Mouse (Mus musculus) erythroblast, embryonic 14.5 days (primary cell): ENCODE measurements around the gene Large1. TPM values are rescaled to one million over a fixed set of nuclear protein-coding genes. Genes with fewer than 3 reads are reported as not detected.
"Not testable (repeated sequence)": the region's sequence is repeated elsewhere in the genome, so short reads cannot be mapped to it uniquely, and the experiment has no call there.

Source experiments
- H3K27me3 ChIP-seq: 2 replicates; pipeline ENCODE4 v1.6.1; 2012; ENCODE audit warnings: inconsistent platforms; ENCODE audit not compliant: control insufficient read depth
- H3K36me3 ChIP-seq: 2 replicates; pipeline ENCODE4 v1.6.1; 2012; ENCODE audit warnings: mild to moderate bottlenecking, inconsistent platforms; ENCODE audit not compliant: control insufficient read depth
- H3K4me1 ChIP-seq: 2 replicates; pipeline ENCODE4 v1.6.1; 2012; ENCODE audit warnings: inconsistent platforms; ENCODE audit not compliant: control insufficient read depth
- H3K4me3 ChIP-seq: replicated peaks from 2 replicates; pipeline ENCODE3; 2012; ENCODE audit warnings: moderate library complexity, mild to moderate bottlenecking, inconsistent platforms
- H3K9me3 ChIP-seq: 2 replicates; pipeline ENCODE4 v1.6.1; 2012; ENCODE audit warnings: low read length, inconsistent platforms, mixed read lengths; ENCODE audit not compliant: control insufficient read depth
- GATA1 ChIP-seq: IDR thresholded peaks from 2 replicates; pipeline ENCODE4 v1.6.1; 2012; ENCODE audit warnings: low read length, inconsistent platforms, mixed read lengths
- TAL1 ChIP-seq: IDR thresholded peaks from 3 replicates; pipeline ENCODE4 v1.6.1; 2012; ENCODE audit warnings: low read length, inconsistent platforms, mixed read lengths
- polyA plus RNA-seq: library from polyadenylated mRNA; stranded (reverse); fragments of >175 nt; gene quantifications from 2 replicates; pipeline ENCODE4 v1.2.3, GENCODE M21; 2012

The Large1 gene
- polyA plus RNA-seq, 1 experiment: not detected

DNA sequence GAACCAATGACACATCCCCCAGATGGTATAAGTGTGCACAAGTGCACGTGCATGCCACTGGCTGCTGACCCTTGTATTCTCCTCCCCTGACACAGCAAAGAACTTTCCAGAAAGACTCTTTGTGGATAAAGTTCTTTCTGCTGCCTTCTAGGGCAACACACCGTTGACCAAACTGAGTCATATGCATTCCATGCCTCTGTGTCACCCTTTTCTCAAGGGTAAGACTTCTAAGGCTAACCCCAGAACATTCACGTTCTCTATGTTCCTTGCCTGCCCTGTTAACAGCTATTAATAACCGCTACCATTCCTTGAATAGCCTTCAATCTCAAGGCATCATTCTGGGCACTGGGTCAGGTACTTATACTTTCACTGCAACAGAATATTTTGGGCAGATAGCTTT, 77.3 kb downstream of the Large1 start:
- H3K27me3 ChIP-seq: no peaks in the 10 kb centered on the region
- peaks cover 4% of the 10 kb centered on the region; the same call in 1 of the 2 replicates for H3K9me3 ChIP-seq
- no peak overlapping the region for H3K4me3 ChIP-seq
- H3K36me3 ChIP-seq: no peaks in the 10 kb centered on the region
- no peaks in the 10 kb centered on the region for H3K4me1 ChIP-seq
- TF ChIP-seq GATA1 (no peak), TAL1 (no peak)

DNA sequence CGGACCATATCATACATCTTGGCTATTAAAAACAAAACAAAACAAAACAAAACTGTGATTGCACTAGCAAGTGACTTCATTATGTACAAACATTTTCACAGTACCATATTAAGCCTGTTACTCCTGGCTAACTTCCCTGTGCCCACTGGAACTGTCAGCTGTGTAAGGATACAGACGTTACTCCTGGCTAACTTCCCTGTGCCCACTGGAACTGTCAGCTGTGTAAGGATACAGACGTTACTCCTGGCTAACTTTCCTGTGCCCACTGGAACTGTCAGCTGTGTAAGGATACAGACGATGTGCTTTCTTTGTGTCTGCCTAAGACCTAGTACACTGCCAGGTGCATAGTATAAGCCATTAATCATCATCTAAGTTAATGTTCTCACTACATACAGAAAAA, 77.9 kb downstream of the Large1 start:
- H3K27me3 ChIP-seq, H3K36me3 ChIP-seq, H3K4me3 ChIP-seq, H3K9me3 ChIP-seq, H3K4me1 ChIP-seq: not testable (repeated sequence)

DNA sequence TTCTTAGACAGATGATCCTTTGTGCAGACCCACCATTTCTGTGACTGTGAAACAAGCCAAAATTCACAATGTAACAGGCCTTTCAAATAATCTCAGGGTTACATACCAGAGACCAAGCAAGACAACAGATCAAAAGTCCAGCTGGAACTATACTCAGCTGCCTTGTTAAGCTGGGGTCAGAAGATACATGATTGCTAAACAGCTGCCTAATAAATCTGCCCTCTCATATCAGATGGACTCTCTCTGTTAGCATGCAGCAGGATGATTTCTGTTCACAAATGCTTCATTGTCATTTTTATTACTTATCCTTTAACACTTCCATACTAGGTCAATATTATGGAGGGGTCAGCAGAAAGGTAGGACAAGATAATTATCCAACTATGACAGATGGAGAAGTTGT, 80.2 kb downstream of the Large1 start:
- H3K4me3 ChIP-seq: no peak overlapping the region
- no peaks in the 10 kb centered on the region for H3K36me3 ChIP-seq
- TF ChIP-seq TAL1: no peak
- no peak for TF ChIP-seq GATA1
- no peaks in the 10 kb centered on the region for H3K27me3 ChIP-seq
- H3K4me1 ChIP-seq: no peaks in the 10 kb centered on the region
- peaks cover 4% of the 10 kb centered on the region; the same call in 1 of the 2 replicates for H3K9me3 ChIP-seq

DNA sequence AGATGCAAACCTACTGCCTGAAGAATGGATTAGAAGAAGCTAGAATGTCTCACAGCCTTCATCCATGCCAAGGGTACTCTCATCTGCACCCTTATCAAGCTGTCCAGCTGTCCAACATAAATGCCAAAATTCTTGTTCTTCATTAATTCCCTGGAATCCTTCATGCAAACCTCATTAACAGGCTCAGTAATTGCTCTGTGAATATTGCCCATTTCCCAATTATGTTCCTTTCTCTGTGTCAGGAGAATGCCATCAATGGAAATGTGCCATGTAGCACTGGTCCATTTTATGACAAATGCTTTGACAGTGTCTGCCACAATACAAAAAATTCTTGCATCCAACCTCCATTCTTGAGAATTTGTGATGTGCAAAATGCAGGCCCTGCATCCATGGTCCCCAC, 82.3 kb downstream of the Large1 start:
- no peaks in the 10 kb centered on the region for H3K27me3 ChIP-seq
- H3K9me3 ChIP-seq: peaks cover 3% of the 10 kb centered on the region; the same call in 1 of the 2 replicates
- no peaks in the 10 kb centered on the region for H3K4me1 ChIP-seq
- no peaks in the 10 kb centered on the region for H3K36me3 ChIP-seq
- H3K4me3 ChIP-seq: no peak overlapping the region
- no peak for TF ChIP-seq TAL1
- TF ChIP-seq GATA1: no peak

DNA sequence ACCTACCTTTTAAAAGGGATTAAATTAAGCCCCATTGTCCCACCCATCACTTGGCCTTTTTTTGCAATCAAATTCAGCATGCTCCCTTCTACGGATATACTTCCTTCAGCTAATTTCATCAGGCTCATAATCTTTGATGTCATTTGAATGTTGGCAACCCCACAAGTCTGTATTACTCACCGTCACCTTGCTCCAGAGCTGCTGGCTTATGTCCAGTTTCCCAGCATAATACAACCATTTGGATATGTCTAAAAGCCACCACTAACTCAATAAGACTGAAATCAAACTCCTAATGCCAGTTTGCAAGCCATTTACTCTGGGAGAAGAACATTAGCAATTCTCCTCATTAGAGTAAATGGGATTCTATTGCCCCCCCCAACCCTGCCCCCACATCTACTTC, 95.4 kb downstream of the Large1 start:
- no peaks in the 10 kb centered on the region for H3K4me1 ChIP-seq
- no peaks in the 10 kb centered on the region for H3K27me3 ChIP-seq
- TF ChIP-seq TAL1 (no peak), GATA1 (no peak)
- H3K9me3 ChIP-seq: peaks cover 8% of the 10 kb centered on the region; the same call in 1 of the 2 replicates
- no peak overlapping the region for H3K4me3 ChIP-seq
- no peaks in the 10 kb centered on the region for H3K36me3 ChIP-seq

DNA sequence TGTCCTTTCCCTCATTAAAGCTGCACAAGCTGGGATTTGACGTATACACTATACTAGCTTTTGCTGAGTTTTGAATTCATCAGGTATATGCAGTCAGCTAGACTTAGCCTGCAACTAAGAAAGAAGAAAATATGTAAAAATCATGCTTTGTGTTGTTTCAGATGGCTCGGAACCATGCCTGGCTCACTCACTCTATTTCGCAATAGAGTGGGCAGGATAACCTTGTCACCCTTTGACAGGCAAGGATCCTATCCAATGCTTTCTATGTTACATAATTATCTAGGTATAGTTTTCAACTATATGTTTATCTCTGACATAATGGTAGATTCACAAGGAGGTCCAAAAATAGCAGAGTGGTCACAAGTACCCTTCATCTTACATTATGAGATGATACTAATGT, 109.2 kb downstream of the Large1 start:
- no peak overlapping the region for H3K4me3 ChIP-seq
- no peaks in the 10 kb centered on the region for H3K36me3 ChIP-seq
- H3K9me3 ChIP-seq: peaks cover 14% of the 10 kb centered on the region
- TF ChIP-seq GATA1: no peak
- TF ChIP-seq TAL1: no peak
- no peaks in the 10 kb centered on the region for H3K27me3 ChIP-seq
- H3K4me1 ChIP-seq: no peaks in the 10 kb centered on the region

DNA sequence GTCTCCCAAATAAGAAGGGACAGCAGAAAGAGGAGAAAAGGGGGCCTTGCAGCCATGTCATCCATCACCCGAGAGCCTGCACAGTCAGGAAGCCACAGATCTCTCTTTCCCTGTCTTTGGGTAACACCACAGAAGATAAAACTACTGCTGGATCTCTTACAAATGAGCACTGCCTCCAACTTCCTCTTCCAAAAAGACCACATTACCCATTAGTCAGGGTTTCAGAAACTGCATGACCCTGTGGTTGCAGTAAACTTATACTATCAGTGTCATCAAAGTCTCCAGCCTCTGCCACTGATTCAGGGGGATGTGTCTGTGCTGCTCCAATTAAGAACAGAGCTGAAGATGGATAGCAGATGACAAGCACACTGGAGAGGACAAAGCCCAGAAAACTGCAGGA, 111.3 kb downstream of the Large1 start:
- Histone ChIP-seq H3K9me3 (peaks cover 14% of the 10 kb centered on the region), H3K4me3 (no peak overlapping the region), H3K36me3 (no peaks in the 10 kb centered on the region), H3K4me1 (no peaks in the 10 kb centered on the region), H3K27me3 (no peaks in the 10 kb centered on the region)
- TF ChIP-seq GATA1 (no peak), TAL1 (no peak)

DNA sequence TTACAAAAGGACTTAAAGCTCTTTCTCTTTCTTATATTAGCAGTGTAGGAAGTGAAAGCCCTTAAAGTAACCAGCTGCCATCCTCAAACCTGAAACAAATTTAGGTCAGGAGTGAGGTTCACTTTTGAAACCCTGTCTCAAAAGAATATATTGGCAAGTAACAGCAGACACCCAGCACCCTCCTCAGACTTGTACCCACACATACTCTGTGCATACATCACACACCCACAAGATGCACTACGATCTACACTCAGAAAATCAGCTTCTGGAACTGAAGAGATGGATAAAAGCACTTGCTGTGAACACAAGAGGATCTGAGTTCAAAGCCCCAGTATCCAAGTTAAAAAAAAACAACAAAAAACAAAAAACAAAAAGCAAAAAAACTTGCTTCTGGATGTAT, 119.1 kb downstream of the Large1 start:
- no peaks in the 10 kb centered on the region for H3K36me3 ChIP-seq
- no peaks in the 10 kb centered on the region for H3K9me3 ChIP-seq
- TF ChIP-seq TAL1: no peak
- TF ChIP-seq GATA1: no peak
- no peaks in the 10 kb centered on the region for H3K4me1 ChIP-seq
- no peak overlapping the region for H3K4me3 ChIP-seq
- H3K27me3 ChIP-seq: no peaks in the 10 kb centered on the region

DNA sequence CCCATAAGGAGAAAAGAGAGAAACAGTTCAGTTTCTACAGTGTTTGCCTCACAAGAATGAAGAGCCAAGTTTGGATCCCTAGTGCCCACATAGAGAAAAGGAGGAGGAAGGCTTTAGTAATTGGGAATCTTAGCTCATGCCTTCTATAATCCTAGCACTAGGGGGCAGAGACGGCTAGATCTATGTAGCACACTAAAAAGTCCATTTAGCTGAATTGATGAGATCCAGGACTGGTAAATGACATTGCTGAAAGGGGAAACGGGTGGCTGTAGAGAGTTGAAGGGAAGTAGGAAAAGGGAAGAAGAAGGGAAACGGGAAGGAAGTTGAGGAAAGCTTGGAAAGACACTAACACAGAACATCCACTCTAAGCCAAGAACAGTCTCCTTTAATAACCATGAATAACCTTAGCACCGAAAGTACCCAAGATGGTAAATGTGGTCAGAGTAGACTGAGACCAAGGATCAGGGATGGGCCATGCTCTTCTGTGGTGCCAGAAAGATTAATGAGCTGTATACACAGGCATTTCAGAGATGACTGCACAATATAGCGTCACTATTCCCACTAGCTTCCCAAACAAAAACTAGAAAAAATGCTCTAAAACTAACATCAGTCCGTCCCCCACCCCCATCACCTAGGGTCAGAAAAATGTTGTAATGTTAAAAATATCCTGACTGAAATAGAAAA, 119.8 kb downstream of the Large1 start:
- Histone ChIP-seq H3K36me3 (no peaks in the 10 kb centered on the region), H3K4me3 (no peak overlapping the region), H3K4me1 (no peaks in the 10 kb centered on the region), H3K9me3 (no peaks in the 10 kb centered on the region), H3K27me3 (no peaks in the 10 kb centered on the region)
- TF ChIP-seq GATA1: no peak
- no peak for TF ChIP-seq TAL1

DNA sequence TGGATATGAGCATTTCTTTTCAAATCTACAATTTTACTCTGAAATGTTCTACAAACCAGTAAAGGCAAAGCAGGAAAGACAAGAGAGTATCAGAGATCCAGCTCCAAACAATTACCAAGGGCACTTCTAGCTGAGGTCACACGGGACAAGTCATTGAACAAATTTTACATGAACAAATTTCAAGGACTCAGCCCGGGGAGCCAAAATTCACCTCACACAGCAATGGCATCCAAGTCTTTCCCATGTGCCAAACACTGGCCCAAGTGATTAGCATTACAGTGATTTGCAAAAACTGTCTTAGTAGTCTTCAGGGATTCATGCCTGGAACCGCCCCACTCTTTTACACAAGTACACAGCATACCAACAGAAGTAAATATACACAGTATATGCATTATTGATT, 126.5 kb downstream of the Large1 start:
- no peaks in the 10 kb centered on the region for H3K4me1 ChIP-seq
- H3K36me3 ChIP-seq: no peaks in the 10 kb centered on the region
- no peak overlapping the region for H3K4me3 ChIP-seq
- H3K27me3 ChIP-seq: no peaks in the 10 kb centered on the region
- TF ChIP-seq GATA1 (no peak), TAL1 (no peak)
- no peaks in the 10 kb centered on the region for H3K9me3 ChIP-seq
